Mouse (Mus musculus) G1E (cell line): ENCODE results near the gene Fscn1.

Experiments
- CTCF ChIP-seq: IDR thresholded peaks from 2 replicates; pipeline ENCODE4 v1.5.1; 2012; ENCODE audit warnings: low read depth, low read length, inconsistent platforms, mixed read lengths
- GATA1 ChIP-seq: IDR thresholded peaks from 2 replicates; pipeline ENCODE4 v1.6.1; 2012; ENCODE audit warnings: borderline replicate concordance, low read length, inconsistent platforms, mixed read lengths
- GATA2 ChIP-seq: IDR thresholded peaks from 2 replicates; pipeline ENCODE4 v1.6.1; 2012; ENCODE audit warnings: low read depth, low read length, inconsistent platforms, borderline replicate concordance
- POLR2AphosphoS5 ChIP-seq: IDR thresholded peaks from 2 replicates; pipeline ENCODE4 v1.6.1; 2012; ENCODE audit warnings: low read depth, low read length, inconsistent platforms; ENCODE audit not compliant: insufficient replicate concordance
- TAL1 ChIP-seq: conservative IDR thresholded peaks from 2 replicates; pipeline ENCODE4 v1.6.1; 2012; ENCODE audit warnings: low read depth, low read length, inconsistent platforms, mixed read lengths

- no peak for TF ChIP-seq CTCF
- TF ChIP-seq GATA1, result no peak
- TF ChIP-seq TAL1, result no peak
- TF ChIP-seq POLR2AphosphoS5, result no peak
- TF ChIP-seq GATA2, result no peak
Measured at GRCm38 (mm10) chr5:142997526-142997925, 37.4 kb downstream of the Fscn1 start.
